Mouse (Mus musculus) kidney, adult 18-20 months (tissue): ENCODE data around the gene Ankub1.
A peak's percentile ranks its signal among the peaks of the same experiment; 100 is the strongest.

Source experiments
- DNase-seq: peaks from one replicate; pipeline ENCODE4 v3.0.0; 2021

Ankub1 gene

GRCm38 (mm10) chr3:57637596-57637995 is 55.0 kb downstream of the Ankub1 start:
- DNase-seq, result no peak

GRCm38 (mm10) chr3:57634763-57635487 is 57.7 kb downstream of the Ankub1 start:
- no peak for DNase-seq

- no peak for DNase-seq
Observed at GRCm38 (mm10) chr3:57626954-57627513, 65.6 kb downstream of the Ankub1 start.

GRCm38 (mm10) chr3:57625275-57625997 is 67.2 kb downstream of the Ankub1 start:
- peak; percentile 78 for DNase-seq

GRCm38 (mm10) chr3:57619718-57620117 is 72.9 kb downstream of the Ankub1 start:
- peak; percentile 56 for DNase-seq

- DNase-seq, result no peak
Observed at GRCm38 (mm10) chr3:57615652-57616051, 76.9 kb downstream of the Ankub1 start.

- no peak for DNase-seq
Observed at GRCm38 (mm10) chr3:57612430-57612997, 80.1 kb downstream of the Ankub1 start.

- no peak for DNase-seq
Observed at GRCm38 (mm10) chr3:57611776-57612175, 80.8 kb downstream of the Ankub1 start.
